Mouse (Mus musculus): ENCODE data around the gene Krtcap2. TPM values are rescaled to one million over a fixed set of nuclear protein-coding genes. Genes with fewer than 3 reads are reported as not detected.

The Krtcap2 gene
- polyA plus RNA-seq, 1 experiment from 2014 or later, result 260 TPM

DNA sequence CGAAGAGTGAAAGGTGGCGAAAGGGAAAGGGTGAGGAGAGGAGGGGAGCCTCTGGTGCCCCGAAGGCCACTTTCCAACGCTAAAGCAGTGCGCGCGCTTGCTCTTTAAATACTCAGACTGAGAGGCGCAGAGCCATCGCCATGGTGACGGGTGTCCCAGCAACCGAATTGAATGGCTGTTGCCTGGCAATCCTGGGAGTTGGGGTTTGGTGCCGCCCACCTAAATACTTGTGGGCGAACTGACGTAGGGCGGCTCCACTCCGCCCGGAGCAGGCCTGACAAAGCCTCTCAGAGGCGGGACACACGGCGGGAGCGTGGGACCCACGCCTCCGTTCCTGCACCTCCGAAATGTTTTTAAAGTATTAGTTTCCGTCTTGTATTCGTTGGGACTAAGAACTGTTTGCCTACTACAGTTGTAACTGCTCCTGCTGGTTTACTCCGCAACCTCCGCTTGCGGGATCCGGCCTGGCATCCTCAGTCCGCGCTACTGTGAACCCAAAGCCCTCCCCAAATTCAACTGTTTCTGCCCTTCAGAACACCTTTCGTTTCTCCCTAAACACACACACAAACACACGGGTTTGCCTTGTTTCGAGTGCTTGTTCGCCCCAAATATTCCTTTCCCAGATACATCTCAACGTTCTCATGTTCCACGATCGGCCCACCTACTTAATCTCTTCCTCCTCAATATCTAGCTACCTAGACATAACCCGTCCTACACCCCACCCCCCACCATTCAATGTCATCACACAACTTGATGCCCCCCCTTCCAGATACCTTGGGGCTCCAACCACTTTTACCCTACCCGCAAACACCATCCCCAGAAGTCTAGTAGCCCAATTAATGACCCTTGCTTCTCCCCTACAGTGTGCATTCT is 18.2 kb upstream of the Krtcap2 start:
- peaks cover 43% of the 10 kb centered on the region for H3K27me3 ChIP-seq (ENCODE audit: poor library complexity, severe bottlenecking)
- 1% methylated on average over 41 of the region's 41 CpGs for WGBS
- DNase-seq (ENCODE audit: extremely low spot score, low spot score), result peak; percentile 98
- H3K36me3 ChIP-seq (replicated peaks), result peaks cover 48% of the 10 kb centered on the region
- H3K4me1 ChIP-seq, result peaks cover 85% of the 10 kb centered on the region
- peak overlapping the region; percentile 99 for H3K27ac ChIP-seq
- no peaks in the 10 kb centered on the region for H3K9me3 ChIP-seq
- H3K4me3 ChIP-seq, result peak overlapping the region; percentile 91

DNA sequence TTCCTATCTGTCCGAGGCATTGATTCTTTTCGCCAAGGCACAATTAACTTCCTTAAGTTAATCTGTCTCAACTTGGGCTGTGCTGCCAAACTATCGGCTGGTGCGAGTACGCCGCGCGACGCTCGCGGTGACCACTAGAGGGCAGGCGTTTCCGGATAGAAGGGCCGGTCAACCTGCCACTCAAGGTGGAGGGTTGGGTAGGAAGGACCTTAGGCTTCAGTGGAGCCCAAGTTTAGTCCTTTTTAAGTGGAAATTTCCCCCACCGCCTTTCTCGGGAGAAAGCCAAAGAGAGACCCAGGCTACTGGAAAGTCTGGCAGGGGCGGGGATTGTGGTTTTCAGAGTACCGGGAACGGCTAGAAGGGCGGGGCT is 17.6 kb upstream of the Krtcap2 start:
- H3K4me3 ChIP-seq, result peak overlapping the region; percentile 91
- peak overlapping the region; percentile 99 for H3K27ac ChIP-seq

DNA sequence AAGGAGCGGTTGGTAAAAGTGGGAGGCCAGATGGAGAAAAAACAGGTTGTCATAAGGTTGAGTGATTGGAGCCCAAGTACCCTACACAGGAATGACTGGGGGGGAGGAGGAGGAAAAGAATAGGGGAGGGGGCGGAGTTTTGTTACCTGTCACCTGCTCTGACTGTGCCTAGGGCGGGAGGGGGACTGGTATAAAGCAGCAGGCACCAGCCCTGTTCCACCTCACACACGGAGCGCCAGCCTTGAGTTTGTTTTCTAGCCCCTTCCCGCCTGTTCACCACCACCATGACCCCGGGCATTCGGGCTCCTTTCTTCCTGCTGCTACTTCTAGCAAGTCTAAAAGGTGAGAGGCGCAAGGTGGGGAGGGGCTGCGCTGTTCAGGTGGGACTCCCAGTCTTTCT is 16.9 kb upstream of the Krtcap2 start, which contains the start of gene Muc1:
Muc1 (plus strand) TSS at position 222 of the 400 bp plus-strand sequence.
- peaks cover 43% of the 10 kb centered on the region for H3K36me3 ChIP-seq (replicated peaks)
- no peak for DNase-seq (ENCODE audit: extremely low spot score, low spot score)
- no peaks in the 10 kb centered on the region for H3K9me3 ChIP-seq
- H3K4me1 ChIP-seq, result peaks cover 78% of the 10 kb centered on the region
- peaks cover 43% of the 10 kb centered on the region for H3K27me3 ChIP-seq (ENCODE audit: poor library complexity, severe bottlenecking)
- peak within 1 kb of the TSS; percentile 91 for H3K4me3 ChIP-seq
- H3K27ac ChIP-seq, result peak within 1 kb of the TSS; percentile 99
- 24% methylated on average over 10 of the region's 10 CpGs for WGBS

More for the DNA sequence above, 17.6 kb upstream of the Krtcap2 start:
- Histone ChIP-seq H3K9me3 (no peaks in the 10 kb centered on the region), H3K4me1 (peaks cover 84% of the 10 kb centered on the region), H3K36me3 (replicated peaks) (peaks cover 44% of the 10 kb centered on the region), H3K27me3 (ENCODE audit: poor library complexity, severe bottlenecking) (peaks cover 43% of the 10 kb centered on the region)
- WGBS, result 1% methylated on average over 20 of the region's 20 CpGs
- peak; percentile 90 for DNase-seq (ENCODE audit: extremely low spot score, low spot score)

DNA sequence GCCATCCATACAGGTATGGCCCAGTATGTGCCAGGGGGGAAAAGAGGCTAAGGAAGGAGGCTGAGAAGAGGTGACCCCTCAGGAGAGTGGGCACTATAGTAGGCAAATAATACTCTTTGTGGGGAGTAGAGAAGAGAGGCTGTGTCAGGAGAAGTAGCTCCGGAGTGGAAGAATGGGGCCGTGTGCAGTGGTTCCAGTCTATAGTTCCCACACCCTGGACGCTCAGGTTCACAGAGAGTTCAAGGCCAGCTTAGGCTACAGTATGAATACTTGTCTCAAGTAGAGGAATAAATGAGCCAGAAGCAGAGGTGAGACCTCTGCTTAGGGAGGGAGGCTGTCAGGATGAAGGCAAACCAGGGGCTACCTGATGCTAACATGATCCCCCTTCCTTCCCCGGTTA is 16.5 kb upstream of the Krtcap2 start:
- peak overlapping the region; percentile 99; the same call in 1 of the 2 replicates for H3K27ac ChIP-seq
- H3K4me3 ChIP-seq, result 0 out of 2 replicates have a peak overlapping the region, but pooled peaks have one; percentile 91
- H3K9me3 ChIP-seq, result no peaks in the 10 kb centered on the region
- H3K4me1 ChIP-seq, result peaks cover 73% of the 10 kb centered on the region
- WGBS, result 56% methylated on average over 4 of the region's 4 CpGs
- DNase-seq (ENCODE audit: extremely low spot score, low spot score), result no peak
- peaks cover 43% of the 10 kb centered on the region for H3K27me3 ChIP-seq (ENCODE audit: poor library complexity, severe bottlenecking)
- peaks cover 43% of the 10 kb centered on the region for H3K36me3 ChIP-seq (replicated peaks)

DNA sequence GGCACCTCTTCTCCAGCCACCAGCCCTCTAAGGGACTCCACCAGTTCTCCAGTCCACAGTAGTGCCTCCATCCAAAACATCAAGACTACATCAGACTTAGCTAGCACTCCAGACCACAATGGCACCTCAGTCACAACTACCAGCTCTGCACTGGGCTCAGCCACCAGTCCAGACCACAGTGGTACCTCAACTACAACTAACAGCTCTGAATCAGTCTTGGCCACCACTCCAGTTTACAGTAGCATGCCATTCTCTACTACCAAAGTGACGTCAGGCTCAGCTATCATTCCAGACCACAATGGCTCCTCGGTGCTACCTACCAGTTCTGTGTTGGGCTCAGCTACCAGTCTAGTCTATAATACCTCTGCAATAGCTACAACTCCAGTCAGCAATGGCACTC is 15.2 kb upstream of the Krtcap2 start:
- peak overlapping the region; percentile 46; the same call in 1 of the 2 replicates for H3K27ac ChIP-seq
- H3K9me3 ChIP-seq, result no peaks in the 10 kb centered on the region
- H3K4me3 ChIP-seq, result no peak overlapping the region
- no peak for DNase-seq (ENCODE audit: extremely low spot score, low spot score)
- peaks cover 60% of the 10 kb centered on the region for H3K4me1 ChIP-seq
- peaks cover 39% of the 10 kb centered on the region for H3K36me3 ChIP-seq (replicated peaks)
- WGBS, result 92% methylated on average over 2 of the region's 2 CpGs
- H3K27me3 ChIP-seq (ENCODE audit: poor library complexity, severe bottlenecking), result peaks cover 44% of the 10 kb centered on the region

DNA sequence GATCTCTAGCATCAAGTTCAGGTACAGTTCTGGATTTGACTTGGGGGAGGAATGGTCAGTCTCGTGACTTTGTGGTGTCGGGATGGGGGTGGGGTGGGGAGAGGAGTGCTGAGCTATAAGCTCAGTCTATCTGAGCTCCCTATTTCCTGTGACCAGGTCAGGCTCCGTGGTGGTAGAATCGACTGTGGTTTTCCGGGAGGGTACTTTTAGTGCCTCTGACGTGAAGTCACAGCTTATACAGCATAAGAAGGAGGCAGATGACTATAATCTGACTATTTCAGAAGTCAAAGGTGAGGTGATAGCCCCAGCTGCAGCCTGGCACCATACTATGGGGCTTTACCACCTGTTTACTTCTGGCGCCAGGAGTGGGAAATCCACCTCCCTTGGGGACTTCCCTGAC is 14.4 kb upstream of the Krtcap2 start:
- no peak overlapping the region for H3K4me3 ChIP-seq
- H3K36me3 ChIP-seq (replicated peaks), result peaks cover 42% of the 10 kb centered on the region
- H3K4me1 ChIP-seq, result peaks cover 53% of the 10 kb centered on the region
- H3K27me3 ChIP-seq (ENCODE audit: poor library complexity, severe bottlenecking), result peaks cover 36% of the 10 kb centered on the region
- H3K9me3 ChIP-seq, result no peaks in the 10 kb centered on the region
- DNase-seq (ENCODE audit: extremely low spot score, low spot score), result no peak
- 76% methylated on average over 7 of the region's 7 CpGs for WGBS
- no peak overlapping the region for H3K27ac ChIP-seq

DNA sequence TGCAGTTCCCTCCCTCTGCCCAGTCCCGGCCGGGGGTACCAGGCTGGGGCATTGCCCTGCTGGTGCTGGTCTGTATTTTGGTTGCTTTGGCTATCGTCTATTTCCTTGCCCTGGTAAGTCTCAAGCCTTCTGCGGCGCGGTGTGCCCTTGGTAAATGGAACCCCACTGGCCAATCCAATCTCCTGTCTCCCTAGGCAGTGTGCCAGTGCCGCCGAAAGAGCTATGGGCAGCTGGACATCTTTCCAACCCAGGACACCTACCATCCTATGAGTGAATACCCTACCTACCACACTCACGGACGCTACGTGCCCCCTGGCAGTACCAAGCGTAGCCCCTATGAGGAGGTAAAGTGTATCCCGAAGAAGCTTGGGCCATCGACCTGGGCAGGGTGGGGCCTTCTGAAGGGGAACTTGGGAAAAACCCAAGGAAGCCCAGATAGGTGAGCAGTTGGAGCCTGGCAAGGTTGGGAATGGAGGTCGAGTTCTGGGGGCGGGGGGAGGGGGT is 13.9 kb upstream of the Krtcap2 start:
- peaks cover 48% of the 10 kb centered on the region for H3K4me1 ChIP-seq
- peaks cover 47% of the 10 kb centered on the region for H3K36me3 ChIP-seq (replicated peaks)
- no peaks in the 10 kb centered on the region for H3K9me3 ChIP-seq
- H3K27me3 ChIP-seq (ENCODE audit: poor library complexity, severe bottlenecking), result peaks cover 34% of the 10 kb centered on the region
- 76% methylated on average over 16 of the region's 16 CpGs for WGBS
- H3K27ac ChIP-seq, result no peak overlapping the region
- no peak for DNase-seq (ENCODE audit: extremely low spot score, low spot score)
- H3K4me3 ChIP-seq, result no peak overlapping the region

DNA sequence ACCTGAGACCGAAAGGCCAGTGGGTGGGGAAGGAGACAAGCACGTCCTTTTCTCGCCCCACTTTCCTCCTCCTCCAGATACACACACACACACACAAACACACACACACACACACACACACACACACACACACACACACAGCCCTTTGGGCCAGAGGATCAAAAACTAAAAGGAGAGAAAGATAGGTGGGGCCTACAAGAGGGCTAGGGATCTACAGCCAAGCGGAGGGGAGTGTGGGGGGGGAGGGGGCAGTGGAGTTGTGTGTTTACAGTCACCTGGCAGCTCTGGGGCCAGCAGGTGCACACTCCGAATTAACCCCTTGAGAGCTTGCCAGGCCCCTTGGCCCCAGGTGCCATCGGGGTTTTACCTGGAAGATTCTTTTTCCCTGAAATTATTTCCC is 13.2 kb upstream of the Krtcap2 start:
- peaks cover 34% of the 10 kb centered on the region for H3K27me3 ChIP-seq (ENCODE audit: poor library complexity, severe bottlenecking)
- H3K9me3 ChIP-seq, result no peaks in the 10 kb centered on the region
- H3K36me3 ChIP-seq (replicated peaks), result peaks cover 55% of the 10 kb centered on the region
- peaks cover 40% of the 10 kb centered on the region for H3K4me1 ChIP-seq
- DNase-seq (ENCODE audit: extremely low spot score, low spot score), result no peak
- no peak overlapping the region for H3K27ac ChIP-seq
- 65% methylated on average over 6 of the region's 6 CpGs for WGBS
- no peak overlapping the region for H3K4me3 ChIP-seq

DNA sequence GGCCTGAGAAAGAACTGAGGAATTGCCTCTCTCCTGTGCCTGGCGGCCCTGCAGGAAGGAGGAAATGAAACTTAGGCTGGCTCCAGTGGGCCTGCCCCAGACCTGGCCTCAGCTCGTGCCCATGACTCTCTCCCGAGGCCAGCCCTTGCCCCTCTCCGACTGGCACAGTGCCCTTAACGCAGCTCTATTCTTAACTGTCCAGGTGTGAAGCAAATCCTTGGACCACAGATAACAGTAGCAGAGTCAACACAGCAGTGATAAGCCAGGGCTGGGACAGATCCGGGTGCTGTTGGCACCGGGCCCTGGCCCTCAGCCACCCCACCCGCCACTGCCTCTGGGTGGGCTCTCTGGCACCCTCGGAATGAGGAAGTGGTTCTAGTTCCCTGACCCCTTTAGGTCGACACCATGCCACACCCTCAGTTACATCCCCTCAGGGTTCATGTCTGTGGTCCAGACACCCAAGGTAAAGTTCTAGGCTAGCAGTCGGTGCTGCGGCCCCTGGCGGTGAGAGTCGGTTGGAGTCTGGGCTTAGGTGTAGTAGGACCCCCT is 12.1 kb upstream of the Krtcap2 start:
- no peak for DNase-seq (ENCODE audit: extremely low spot score, low spot score)
- H3K4me1 ChIP-seq, result peaks cover 38% of the 10 kb centered on the region
- no peak overlapping the region for H3K4me3 ChIP-seq
- H3K36me3 ChIP-seq (replicated peaks), result peaks cover 65% of the 10 kb centered on the region
- 88% methylated on average over 14 of the region's 14 CpGs for WGBS
- H3K27ac ChIP-seq, result no peak overlapping the region
- H3K9me3 ChIP-seq, result no peaks in the 10 kb centered on the region
- peaks cover 33% of the 10 kb centered on the region for H3K27me3 ChIP-seq (ENCODE audit: poor library complexity, severe bottlenecking)

DNA sequence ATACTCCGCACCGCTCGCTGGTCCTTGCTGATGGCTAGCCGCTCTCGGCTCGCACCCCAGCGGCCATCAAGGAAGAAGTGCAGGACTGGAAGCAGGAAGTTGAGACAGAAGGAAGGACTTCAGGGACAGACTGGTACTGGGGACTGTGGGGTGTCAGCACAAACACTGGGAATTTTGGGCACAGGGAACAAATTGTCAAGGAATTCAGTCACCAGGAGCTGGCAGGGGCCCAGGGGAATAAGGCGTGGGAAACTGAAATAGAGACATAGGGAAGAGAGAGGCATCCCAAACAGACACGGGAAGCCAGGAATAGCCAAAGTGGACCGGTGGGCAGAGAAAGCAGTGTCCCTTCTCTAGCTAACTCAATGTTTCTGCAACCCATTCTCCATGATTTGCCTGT is 9.2 kb upstream of the Krtcap2 start:
- Histone ChIP-seq H3K36me3 (replicated peaks) (peaks cover 66% of the 10 kb centered on the region), H3K27ac (peak overlapping the region; percentile 36; the same call in 1 of the 2 replicates), H3K4me3 (no peak overlapping the region), H3K4me1 (peaks cover 23% of the 10 kb centered on the region), H3K9me3 (no peaks in the 10 kb centered on the region), H3K27me3 (ENCODE audit: poor library complexity, severe bottlenecking) (peaks cover 11% of the 10 kb centered on the region; the same call in 1 of the 2 replicates)
- DNase-seq (ENCODE audit: extremely low spot score, low spot score), result no peak
- WGBS, result 95% methylated on average over 10 of the region's 10 CpGs

DNA sequence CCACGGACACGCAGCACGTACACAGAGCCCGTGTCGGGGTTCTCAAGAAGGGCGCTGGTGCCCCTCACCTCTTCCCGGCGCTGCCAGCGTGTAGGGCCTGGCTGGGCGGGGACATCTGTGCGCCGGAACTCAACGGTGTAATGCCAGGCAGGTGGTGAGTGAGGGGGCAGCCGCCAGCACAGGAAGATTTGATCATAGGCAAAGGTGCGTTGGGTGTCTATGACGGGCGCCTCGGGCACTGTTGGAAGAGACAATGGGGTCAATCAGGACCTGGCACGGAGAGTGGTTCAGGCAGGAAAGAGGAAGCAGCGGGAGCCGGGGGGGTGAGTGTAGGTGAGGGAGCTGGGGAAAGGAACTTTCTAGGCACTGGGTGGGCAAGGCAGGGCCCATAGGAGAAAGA is 8.1 kb upstream of the Krtcap2 start:
- no peak overlapping the region for H3K27ac ChIP-seq

DNA sequence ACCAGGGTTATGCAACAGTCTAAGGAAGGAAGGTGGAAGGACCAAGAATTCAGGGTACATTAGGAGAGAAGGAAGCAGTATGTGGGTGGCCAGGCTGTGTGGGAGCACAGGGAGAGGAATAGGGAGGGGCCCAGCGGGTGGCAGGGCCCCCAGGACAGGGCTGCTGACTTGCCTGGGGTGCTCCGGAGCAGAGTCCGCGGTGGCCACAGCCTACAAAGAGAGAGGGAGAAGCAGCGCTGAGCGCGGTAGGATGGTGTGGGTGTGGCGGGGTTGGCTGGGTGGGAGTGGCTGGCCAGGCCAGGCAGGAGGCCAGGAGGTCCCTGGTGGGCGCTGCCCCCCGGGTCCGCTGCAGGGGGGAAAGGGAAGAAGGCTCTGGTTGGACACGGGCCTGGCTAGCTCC is 7.3 kb upstream of the Krtcap2 start:
- Histone ChIP-seq H3K27me3 (ENCODE audit: poor library complexity, severe bottlenecking) (peaks cover 9% of the 10 kb centered on the region), H3K9me3 (no peaks in the 10 kb centered on the region), H3K36me3 (replicated peaks) (peaks cover 64% of the 10 kb centered on the region), H3K27ac (peak overlapping the region; percentile 31; the same call in 1 of the 2 replicates), H3K4me3 (no peak overlapping the region), H3K4me1 (peaks cover 13% of the 10 kb centered on the region)
- 76% methylated on average over 12 of the region's 12 CpGs for WGBS
- no peak for DNase-seq (ENCODE audit: extremely low spot score, low spot score)

More for the DNA sequence above, 8.1 kb upstream of the Krtcap2 start:
- Histone ChIP-seq H3K4me3 (no peak overlapping the region), H3K36me3 (replicated peaks) (peaks cover 69% of the 10 kb centered on the region), H3K27me3 (ENCODE audit: poor library complexity, severe bottlenecking) (0 out of 2 replicates have a peak, but pooled peaks cover 6% of the 10 kb centered on the region), H3K9me3 (no peaks in the 10 kb centered on the region), H3K4me1 (peaks cover 13% of the 10 kb centered on the region)
- DNase-seq (ENCODE audit: extremely low spot score, low spot score), result no peak
- WGBS, result 94% methylated on average over 21 of the region's 21 CpGs
